Comparison of ENCODE assay signal across 12 mouse cellular contexts in the genomic region with DNA sequence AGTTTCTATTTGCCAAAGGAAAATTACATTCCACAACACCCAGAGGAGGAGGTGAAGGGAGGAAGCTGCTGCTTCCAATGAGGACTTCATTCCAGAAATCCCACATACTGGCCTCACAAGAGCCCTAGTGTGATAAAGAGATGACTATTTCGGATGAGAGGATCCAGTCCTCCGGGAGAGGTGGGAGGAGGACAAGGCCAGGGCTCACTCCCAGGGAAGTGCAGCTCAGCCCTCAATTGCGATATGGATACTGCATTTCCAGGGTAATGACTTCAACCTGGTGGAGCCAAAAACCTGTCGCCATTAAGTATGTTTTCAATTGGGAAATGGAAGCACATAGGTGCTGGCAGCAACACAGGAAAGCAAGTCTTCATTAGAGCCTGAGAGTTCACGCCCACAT.
DNase-seq lines count a peak whose midpoint lies in the region.
"Had no signal": no experiment of that assay in that cellular context is flagged by ENCODE, and none has a peak within 500 bp of the region (broad histone marks: within the 10 kb centered on the region; RNA-seq: fewer than 3 reads in every experiment).

No protein-coding gene starts in this region.

- DNase-seq in adrenal gland, postnatal 14 days, result peak; percentile 15
- no peak for DNase-seq in adrenal gland, postnatal 4 days (ENCODE audit: low spot score in 2 of 2)
- peak; percentile 5 to 14 for DNase-seq in lung, adult 18-20 months
- no peak for DNase-seq in lung, postnatal 10 days
- peak; percentile 81 for DNase-seq in gonadal fat pad, adult 2 months (ENCODE audit: low read depth)
- DNase-seq in ovary, postnatal 36 days (ENCODE audit: low spot score), result peak; percentile 26
- no peak for DNase-seq in frontal cortex, postnatal 36 days (ENCODE audit: low spot score in 2 of 2)
- no peak for DNase-seq in cerebellum, postnatal 4 days (ENCODE audit: low spot score in 2 of 2)
- DNase-seq: adrenal gland, adult 8-10 months; cerebellum, adult 9-10 months; liver, embryonic 13.5 days; right cerebral cortex, postnatal 25 days had no signal

Comparison
In these comparisons a context has a peak if more than half of its experiments do, and no peak if none do; other contexts are left out.
1. DNase-seq: peak in adrenal gland, postnatal 14 days (single experiment), lung, adult 18-20 months (2 of 2), gonadal fat pad, adult 2 months (single experiment) and ovary, postnatal 36 days (single experiment); none in adrenal gland, postnatal 4 days (0 of 2), lung, postnatal 10 days (single experiment), frontal cortex, postnatal 36 days (0 of 2) and cerebellum, postnatal 4 days (0 of 2).